Mouse (Mus musculus): Measurements from ENCODE around the gene Map3k5. TPM values are rescaled to one million over a fixed set of nuclear protein-coding genes. Genes with fewer than 3 reads are reported as not detected.

Map3k5 gene
- total and polyA plus RNA-seq, 3 experiments, result 15.8 to 31.0 (median 27.6) TPM

DNA sequence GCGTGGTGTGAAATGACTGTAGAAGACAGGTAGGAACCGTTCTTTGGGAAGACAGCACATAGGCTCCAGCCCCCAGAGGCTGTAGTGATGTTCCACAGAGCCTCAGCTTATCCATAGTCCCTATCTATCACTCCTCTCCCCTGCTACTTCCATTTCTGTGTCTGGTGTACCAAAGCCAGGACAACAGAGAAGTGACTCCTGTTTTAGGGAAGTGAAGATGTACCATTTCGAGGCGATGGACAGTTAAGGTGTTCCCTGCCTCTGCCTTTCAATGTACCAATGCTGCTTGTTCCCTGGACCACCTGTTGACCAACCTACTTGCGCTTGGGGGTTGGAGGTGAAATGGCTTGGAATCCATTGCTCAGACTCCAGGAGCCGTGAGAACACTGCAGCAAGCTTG lies 75.0 kb downstream of the Map3k5 start:
- Histone ChIP-seq H3K9ac (ENCODE audit: insufficient read depth, low read depth) (no peak overlapping the region), H3K4me3 (replicated peaks in 1 of 3; ENCODE audit: low read depth in 2 of 3, low read length in 2 of 3, poor library complexity in 1 of 3) (no peak overlapping the region), H3K36me3 (replicated peaks in 1 of 2; ENCODE audit: control insufficient read depth in 1 of 2, insufficient read depth in 1 of 2, low read length in 1 of 2) (peaks cover 21 to 44% of the 10 kb centered on the region in 2 experiments), H3K9me3 (replicated peaks; ENCODE audit: low read length) (peaks cover 29% of the 10 kb centered on the region), H3K4me1 (ENCODE audit: control insufficient read depth in 1 of 2, insufficient read depth in 2 of 2) (peaks cover 5 to 26% of the 10 kb centered on the region in 2 experiments), H3K27me3 (replicated peaks) (no peaks in the 10 kb centered on the region), H3K4me2 (ENCODE audit: insufficient read depth, low read depth, poor library complexity, severe bottlenecking) (no peak overlapping the region), H3K27ac (ENCODE audit: insufficient read depth, low read depth) (no peak overlapping the region), H3K79me2 (replicated peaks; ENCODE audit: control insufficient read depth, extremely low read depth, insufficient read depth, poor library complexity, severe bottlenecking) (peaks cover 15% of the 10 kb centered on the region)
- in situ Hi-C loops (cut with MboI; ENCODE audit: low pct_ligation_motif_present, low pct_unique_long_range_greater_than_20kb, low sequenced_read_pairs), result loop anchor here (10.0 kb wide), 1 partner anchor 55 kb away; no protein-coding TSS in a partner anchor
- no peak for TF ChIP-seq ZMIZ1 (IDR thresholded peaks at IDR 0.05; ENCODE audit: low read depth, low read length)
- TF ChIP-seq USF1 (IDR thresholded peaks at IDR 0.05; ENCODE audit: low read depth, low read length), result no peak
- no peak for TF ChIP-seq KAT2A (IDR thresholded peaks at IDR 0.05; ENCODE audit: insufficient replicate concordance, low read length)
- TF ChIP-seq ELF1 (IDR thresholded peaks at IDR 0.05; ENCODE audit: low read depth, low read length), result no peak
- TF ChIP-seq MAFK (IDR thresholded peaks at IDR 0.05; ENCODE audit: insufficient replicate concordance, low read length), result no peak
- TF ChIP-seq RAD21 (IDR thresholded peaks at IDR 0.05; ENCODE audit: low read depth, low read length), result no peak
- no peak for TF ChIP-seq E2F4 (IDR thresholded peaks at IDR 0.05; ENCODE audit: insufficient replicate concordance, low read depth, low read length)
- TF ChIP-seq CHD2 (IDR thresholded peaks at IDR 0.05; ENCODE audit: low read length), result no peak
- TF ChIP-seq EP300 (IDR thresholded peaks at IDR 0.05; ENCODE audit: low read length), result no peak
- dilution Hi-C loops (cut with MboI; ENCODE audit: extremely low pct_ligation_motif_present, extremely low pct_unique_long_range_greater_than_20kb, low sequenced_read_pairs), result no loop called here
- no peak for DNase-seq (ENCODE audit: extremely low read depth)

DNA sequence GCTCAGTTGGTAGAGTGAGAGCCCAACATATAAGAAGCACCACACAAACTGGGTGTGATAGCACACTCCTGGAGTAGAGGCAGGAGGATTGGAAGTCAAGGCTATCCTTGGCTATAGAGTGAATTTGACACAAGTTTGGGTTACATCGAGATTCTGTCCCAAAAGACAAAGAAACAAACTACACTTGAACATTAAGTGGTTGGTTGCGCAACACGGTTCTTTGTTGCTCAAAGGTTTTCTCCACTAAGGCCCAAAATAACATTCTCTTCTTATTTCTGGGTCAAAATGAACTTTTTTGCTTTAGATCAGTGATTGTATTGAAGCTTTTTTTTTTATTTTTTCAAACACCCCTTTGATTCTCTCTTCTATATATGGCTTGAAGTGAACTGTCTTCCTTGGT lies 75.7 kb downstream of the Map3k5 start:
- Histone ChIP-seq H3K27me3 (replicated peaks) (no peaks in the 10 kb centered on the region), H3K79me2 (replicated peaks; ENCODE audit: control insufficient read depth, extremely low read depth, insufficient read depth, poor library complexity, severe bottlenecking) (peaks cover 10% of the 10 kb centered on the region), H3K9me3 (replicated peaks; ENCODE audit: low read length) (peaks cover 29% of the 10 kb centered on the region), H3K27ac (ENCODE audit: insufficient read depth, low read depth) (no peak overlapping the region), H3K4me1 (ENCODE audit: control insufficient read depth in 1 of 2, insufficient read depth in 2 of 2) (peaks cover 0 to 19% of the 10 kb centered on the region in 2 experiments; a peak in 3 of 4 replicates), H3K9ac (ENCODE audit: insufficient read depth, low read depth) (no peak overlapping the region), H3K4me2 (ENCODE audit: insufficient read depth, low read depth, poor library complexity, severe bottlenecking) (no peak overlapping the region), H3K36me3 (replicated peaks in 1 of 2; ENCODE audit: control insufficient read depth in 1 of 2, insufficient read depth in 1 of 2, low read length in 1 of 2) (peaks cover 21 to 39% of the 10 kb centered on the region in 2 experiments), H3K4me3 (replicated peaks in 1 of 3; ENCODE audit: low read depth in 2 of 3, low read length in 2 of 3, poor library complexity in 1 of 3) (no peak overlapping the region)
- TF ChIP-seq JUND (conservative IDR thresholded peaks at IDR 0.05; ENCODE audit: low read depth, low read length), result no peak
- no peak for TF ChIP-seq USF2 (conservative IDR thresholded peaks at IDR 0.05; ENCODE audit: low read depth, low read length)
- TF ChIP-seq MAZ (IDR thresholded peaks at IDR 0.05; ENCODE audit: low read depth, low read length), result no peak
- TF ChIP-seq MEF2A (IDR thresholded peaks at IDR 0.05; ENCODE audit: borderline replicate concordance, low read depth, low read length), result no peak
- no peak for TF ChIP-seq CTCF (conservative IDR thresholded peaks at IDR 0.05 in 1 of 2, IDR thresholded peaks at IDR 0.05 in 1 of 2; ENCODE audit: low read depth in 2 of 2, low read length in 2 of 2)
- no peak for TF ChIP-seq POLR2A (IDR thresholded peaks at IDR 0.05; ENCODE audit: low read depth, low read length)
- dilution Hi-C loops (cut with MboI; ENCODE audit: extremely low pct_ligation_motif_present, extremely low pct_unique_long_range_greater_than_20kb, low sequenced_read_pairs), result no loop called here
- in situ Hi-C loops (cut with MboI; ENCODE audit: low pct_ligation_motif_present, low pct_unique_long_range_greater_than_20kb, low sequenced_read_pairs), result no loop called here
- no peak for DNase-seq (ENCODE audit: extremely low read depth)

- Histone ChIP-seq H3K27ac (ENCODE audit: insufficient read depth, low read depth) (no peak overlapping the region), H3K9me3 (replicated peaks; ENCODE audit: low read length) (peaks cover 10% of the 10 kb centered on the region), H3K4me1 (ENCODE audit: control insufficient read depth in 1 of 2, insufficient read depth in 2 of 2) (peaks cover 0 to 23% of the 10 kb centered on the region in 2 experiments; a peak in 3 of 4 replicates), H3K9ac (ENCODE audit: insufficient read depth, low read depth) (no peak overlapping the region), H3K4me2 (ENCODE audit: insufficient read depth, low read depth, poor library complexity, severe bottlenecking) (no peak overlapping the region), H3K36me3 (replicated peaks in 1 of 2; ENCODE audit: control insufficient read depth in 1 of 2, insufficient read depth in 1 of 2, low read length in 1 of 2) (peaks cover 36 to 49% of the 10 kb centered on the region in 2 experiments), H3K4me3 (replicated peaks in 1 of 3; ENCODE audit: low read depth in 2 of 3, low read length in 2 of 3, poor library complexity in 1 of 3) (no peak overlapping the region), H3K27me3 (replicated peaks) (no peaks in the 10 kb centered on the region), H3K79me2 (replicated peaks; ENCODE audit: control insufficient read depth, extremely low read depth, insufficient read depth, poor library complexity, severe bottlenecking) (peaks cover 4% of the 10 kb centered on the region)
- in situ Hi-C loops (cut with MboI; ENCODE audit: low pct_ligation_motif_present, low pct_unique_long_range_greater_than_20kb, low sequenced_read_pairs) (no loop called here), dilution Hi-C loops (cut with MboI; ENCODE audit: extremely low pct_ligation_motif_present, extremely low pct_unique_long_range_greater_than_20kb, low sequenced_read_pairs) (no loop called here)
- DNase-seq (ENCODE audit: extremely low read depth), result no peak
- no peak for TF ChIP-seq MAZ (IDR thresholded peaks at IDR 0.05; ENCODE audit: low read depth, low read length)
- TF ChIP-seq ETS1 (conservative IDR thresholded peaks at IDR 0.05; ENCODE audit: low read depth, low read length), result no peak
- no peak for TF ChIP-seq TCF12 (IDR thresholded peaks at IDR 0.05; ENCODE audit: low read depth, low read length)
- TF ChIP-seq GABPA (IDR thresholded peaks at IDR 0.05; ENCODE audit: insufficient replicate concordance, low read depth, low read length), result no peak
- no peak for TF ChIP-seq POLR2A (IDR thresholded peaks at IDR 0.05; ENCODE audit: low read depth, low read length)
- TF ChIP-seq ELF1 (IDR thresholded peaks at IDR 0.05; ENCODE audit: low read depth, low read length), result no peak
- no peak for TF ChIP-seq UBTF (IDR thresholded peaks at IDR 0.05; ENCODE audit: low read depth, low read length)
- no peak for TF ChIP-seq CTCF (conservative IDR thresholded peaks at IDR 0.05 in 1 of 2, IDR thresholded peaks at IDR 0.05 in 1 of 2; ENCODE audit: low read depth in 2 of 2, low read length in 2 of 2)
- TF ChIP-seq MAFK (IDR thresholded peaks at IDR 0.05; ENCODE audit: insufficient replicate concordance, low read length), result no peak
- no peak for TF ChIP-seq HCFC1 (IDR thresholded peaks at IDR 0.05; ENCODE audit: low read depth, low read length)
- no peak for TF ChIP-seq BHLHE40 (IDR thresholded peaks at IDR 0.05; ENCODE audit: low read depth, low read length)
- TF ChIP-seq MYC (IDR thresholded peaks at IDR 0.05; ENCODE audit: low read depth, low read length), result no peak
- TF ChIP-seq KAT2A (IDR thresholded peaks at IDR 0.05; ENCODE audit: insufficient replicate concordance, low read length), result no peak
- TF ChIP-seq SIN3A (IDR thresholded peaks at IDR 0.05; ENCODE audit: low read length), result no peak
- no peak for TF ChIP-seq CHD2 (IDR thresholded peaks at IDR 0.05; ENCODE audit: low read length)
- TF ChIP-seq MEF2A (IDR thresholded peaks at IDR 0.05; ENCODE audit: borderline replicate concordance, low read depth, low read length), result no peak
- TF ChIP-seq ZKSCAN1 (IDR thresholded peaks at IDR 0.05; ENCODE audit: borderline replicate concordance, low read depth, low read length), result no peak
- TF ChIP-seq RAD21 (IDR thresholded peaks at IDR 0.05; ENCODE audit: low read depth, low read length), result no peak
Observed at GRCm38 (mm10) chr10:20018406-20018805, 84.1 kb downstream of the Map3k5 start.

All from CH12.LX (cell line).